Mouse (Mus musculus) embryonic facial prominence, embryonic 12.5 days (tissue): ENCODE results near the gene Mzf1. TPM values are rescaled to one million over a fixed set of nuclear protein-coding genes. Genes with fewer than 3 reads are reported as not detected.
A peak's percentile ranks its signal among the peaks of the same experiment; 100 is the strongest.

Experiments
- ATAC-seq: fragments of 200-750 bp; cut with Nextera tagmentation; 2 replicates; pipeline ENCODE4 v1.8.0; 2017; ENCODE audit not compliant: insufficient number of reproducible peaks, insufficient read depth, low FRiP score, low TSS enrichment
- H3K27ac ChIP-seq: fragments of 300-500 bp; sonication (generic); 2 replicates; pipeline ENCODE4 v1.5.1; 2016; ENCODE audit warnings: mild to moderate bottlenecking
- H3K27me3 ChIP-seq: fragments of 300-500 bp; sonication (generic); 2 replicates; pipeline ENCODE4 v1.6.1; 2016; ENCODE audit warnings: mild to moderate bottlenecking, moderate library complexity
- H3K36me3 ChIP-seq: fragments of 300-500 bp; sonication (generic); 2 replicates; pipeline ENCODE4 v1.6.1; 2016; ENCODE audit warnings: mild to moderate bottlenecking
- H3K4me1 ChIP-seq: fragments of 300-500 bp; sonication (generic); 2 replicates; pipeline ENCODE4 v1.6.1; 2016
- H3K4me2 ChIP-seq: fragments of 300-500 bp; sonication (generic); replicated peaks from 2 replicates; pipeline ENCODE4 v1.6.1; 2016; ENCODE audit warnings: mild to moderate bottlenecking, moderate library complexity
- H3K4me3 ChIP-seq: fragments of 300-500 bp; sonication (generic); 2 replicates; pipeline ENCODE4 v1.5.1; 2016; ENCODE audit warnings: mild to moderate bottlenecking
- H3K9ac ChIP-seq: fragments of 300-500 bp; sonication (generic); 2 replicates; pipeline ENCODE4 v1.6.1; 2016; ENCODE audit warnings: mild to moderate bottlenecking, moderate library complexity
- H3K9me3 ChIP-seq: fragments of 300-500 bp; sonication (generic); 2 replicates; pipeline ENCODE4 v1.6.1; 2016; ENCODE audit warnings: mild to moderate bottlenecking, moderate library complexity
- WGBS: fragments of 180-500 bp; shearing (Covaris S2); methylation state at CpG from one replicate; pipeline ENCODE4 v1.1.7; 2016; 5-methylcytosine and 5-hydroxymethylcytosine counted together
- polyA plus RNA-seq: library from polyadenylated mRNA; unstranded; fragments of >200 nt; fragmentation: Nextera tagmentation; extraction: Ambion mirVana; gene quantifications from 2 replicates; pipeline ENCODE4 v1.2.1, GENCODE M21; 2016

Mzf1 gene
- polyA plus RNA-seq, 1 experiment from 2014 or later = 3.8 TPM

DNA sequence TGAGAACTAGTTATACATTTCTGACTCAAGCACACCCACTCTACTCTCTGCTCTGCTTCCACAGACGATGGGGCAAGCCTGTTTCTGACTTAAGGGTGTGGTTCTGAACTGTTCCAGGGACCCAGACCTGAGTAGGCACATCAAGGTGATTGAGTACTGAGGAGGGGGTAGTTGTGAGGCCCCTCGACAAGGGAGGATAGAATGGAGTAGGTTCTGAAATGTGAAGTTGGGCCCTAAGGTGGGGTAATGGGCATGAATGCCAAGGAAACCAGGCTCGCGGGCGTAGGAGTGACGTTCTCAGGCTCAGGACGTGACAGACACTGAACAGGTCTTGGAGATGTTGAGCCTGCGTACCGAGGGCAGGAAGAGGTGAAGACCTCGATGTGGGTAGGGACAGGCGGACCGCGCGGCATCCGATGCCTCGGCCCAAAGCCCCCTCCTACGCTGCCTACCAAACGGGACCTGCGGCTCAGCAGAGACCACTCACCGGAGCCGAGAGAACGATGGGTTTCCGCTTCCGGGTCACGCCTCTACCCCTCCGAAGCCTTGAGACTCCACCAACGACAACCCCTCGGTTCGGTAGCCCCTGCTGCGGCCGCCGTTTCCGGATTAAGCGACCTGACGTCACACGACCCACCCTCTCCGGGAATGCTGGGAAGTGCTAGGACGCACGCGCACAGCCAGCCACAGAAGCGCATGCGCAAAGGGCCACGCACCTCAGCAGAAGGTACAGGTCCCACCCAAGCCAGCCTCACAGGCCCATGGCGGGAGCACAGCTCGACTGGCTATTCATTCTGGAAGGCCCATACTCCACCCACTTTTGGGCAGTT is 20.2 kb downstream of the Mzf1 start, which contains the start of gene Chmp2a:
Gene Chmp2a (minus strand): TSS at position 660 of the 830 bp plus-strand sequence.
- Histone ChIP-seq H3K27me3 (no peaks in the 10 kb centered on the region), H3K4me3 (peak within 1 kb of the TSS; percentile 45), H3K27ac (peak within 1 kb of the TSS; percentile 85), H3K9ac (peak within 1 kb of the TSS; percentile 58), H3K4me1 (peaks cover 33% of the 10 kb centered on the region), H3K9me3 (no peaks in the 10 kb centered on the region), H3K4me2 (peak within 1 kb of the TSS; percentile 71), H3K36me3 (peaks cover 58% of the 10 kb centered on the region)
- under 1% methylated on average over 45 of the region's 45 CpGs for WGBS
- ATAC-seq = peak; percentile 75

- no peak for ATAC-seq
- Histone ChIP-seq H3K4me2 (peak overlapping the region; percentile 71), H3K9me3 (no peaks in the 10 kb centered on the region), H3K36me3 (peaks cover 66% of the 10 kb centered on the region), H3K9ac (peak overlapping the region; percentile 58), H3K27me3 (no peaks in the 10 kb centered on the region), H3K4me3 (peak overlapping the region; percentile 45), H3K4me1 (peaks cover 28% of the 10 kb centered on the region), H3K27ac (peak overlapping the region; percentile 85)
- WGBS = 53% methylated on average over 13 of the region's 13 CpGs
Observed at GRCm38 (mm10) chr7:13033451-13034147, 21.0 kb downstream of the Mzf1 start.

- no peak for ATAC-seq
- H3K4me3 ChIP-seq = no peak overlapping the region
Observed at GRCm38 (mm10) chr7:13032541-13032940, 22.0 kb downstream of the Mzf1 start.

GRCm38 (mm10) chr7:13031983-13032382 is 22.6 kb downstream of the Mzf1 start:
- no peaks in the 10 kb centered on the region for H3K27me3 ChIP-seq
- H3K9ac ChIP-seq = no peak overlapping the region
- H3K27ac ChIP-seq = no peak overlapping the region
- WGBS = 84% methylated on average over 2 of the region's 2 CpGs
- no peak overlapping the region for H3K4me2 ChIP-seq
- H3K4me3 ChIP-seq = no peak overlapping the region
- peaks cover 82% of the 10 kb centered on the region for H3K36me3 ChIP-seq
- ATAC-seq = no peak
- H3K9me3 ChIP-seq = no peaks in the 10 kb centered on the region
- H3K4me1 ChIP-seq = peaks cover 28% of the 10 kb centered on the region

More at GRCm38 (mm10) chr7:13032541-13032940, 22.0 kb downstream of the Mzf1 start:
- WGBS = 90% methylated on average over 7 of the region's 7 CpGs
- Histone ChIP-seq H3K9me3 (no peaks in the 10 kb centered on the region), H3K4me1 (peaks cover 28% of the 10 kb centered on the region), H3K4me2 (no peak overlapping the region), H3K27me3 (no peaks in the 10 kb centered on the region), H3K36me3 (peaks cover 76% of the 10 kb centered on the region), H3K27ac (no peak overlapping the region), H3K9ac (no peak overlapping the region)

DNA sequence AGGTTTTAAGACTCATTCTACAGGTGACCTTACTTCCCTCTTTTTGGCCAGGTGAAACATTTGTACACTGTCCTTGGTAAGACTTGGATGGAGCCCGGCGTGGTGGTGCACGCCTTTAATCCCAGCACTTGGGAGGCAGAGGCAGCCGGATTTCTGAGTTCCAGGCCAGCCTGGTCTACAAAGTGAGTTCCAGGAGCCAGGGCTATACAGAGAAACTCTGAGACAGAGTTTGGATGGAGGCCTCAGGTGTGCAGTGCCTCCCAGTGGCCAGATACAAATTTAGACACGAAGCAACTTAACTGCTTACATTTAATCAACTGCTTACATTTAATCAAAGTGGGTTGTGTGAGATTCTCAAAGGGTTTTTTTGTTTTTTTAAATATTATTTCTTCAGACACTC is 23.5 kb downstream of the Mzf1 start:
- WGBS = 75% methylated on average over 5 of the region's 5 CpGs
- no peaks in the 10 kb centered on the region for H3K27me3 ChIP-seq
- no peak overlapping the region for H3K4me2 ChIP-seq
- no peak overlapping the region for H3K4me3 ChIP-seq
- H3K27ac ChIP-seq = no peak overlapping the region
- no peak overlapping the region for H3K9ac ChIP-seq
- no peaks in the 10 kb centered on the region for H3K9me3 ChIP-seq
- peaks cover 87% of the 10 kb centered on the region for H3K36me3 ChIP-seq
- peaks cover 29% of the 10 kb centered on the region for H3K4me1 ChIP-seq
- no peak for ATAC-seq

DNA sequence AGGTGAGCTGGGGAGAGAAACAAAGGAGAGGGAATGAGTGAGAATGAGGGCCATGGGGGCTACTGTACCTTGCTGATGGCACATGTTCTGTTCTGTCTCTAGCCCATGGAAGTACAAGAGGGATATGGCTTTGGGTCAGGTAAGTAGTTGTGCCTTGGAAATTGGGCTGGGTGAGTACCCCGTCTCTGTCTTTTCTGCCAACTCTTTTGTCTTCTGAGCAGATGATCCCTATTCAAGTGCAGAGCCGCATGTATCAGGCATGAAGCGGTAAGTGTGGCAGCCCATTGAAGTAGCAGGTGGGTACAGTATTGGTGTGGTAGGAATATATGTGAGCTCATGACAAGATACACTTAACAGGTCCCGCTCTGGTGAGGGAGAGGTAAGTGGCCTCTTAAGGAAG is 25.6 kb downstream of the Mzf1 start:
- Histone ChIP-seq H3K27ac (no peak overlapping the region), H3K4me3 (no peak overlapping the region), H3K9me3 (no peaks in the 10 kb centered on the region), H3K36me3 (peaks cover 81% of the 10 kb centered on the region), H3K27me3 (no peaks in the 10 kb centered on the region), H3K4me2 (no peak overlapping the region), H3K4me1 (peaks cover 24% of the 10 kb centered on the region), H3K9ac (no peak overlapping the region)
- 96% methylated on average over 4 of the region's 4 CpGs for WGBS
- no peak for ATAC-seq

DNA sequence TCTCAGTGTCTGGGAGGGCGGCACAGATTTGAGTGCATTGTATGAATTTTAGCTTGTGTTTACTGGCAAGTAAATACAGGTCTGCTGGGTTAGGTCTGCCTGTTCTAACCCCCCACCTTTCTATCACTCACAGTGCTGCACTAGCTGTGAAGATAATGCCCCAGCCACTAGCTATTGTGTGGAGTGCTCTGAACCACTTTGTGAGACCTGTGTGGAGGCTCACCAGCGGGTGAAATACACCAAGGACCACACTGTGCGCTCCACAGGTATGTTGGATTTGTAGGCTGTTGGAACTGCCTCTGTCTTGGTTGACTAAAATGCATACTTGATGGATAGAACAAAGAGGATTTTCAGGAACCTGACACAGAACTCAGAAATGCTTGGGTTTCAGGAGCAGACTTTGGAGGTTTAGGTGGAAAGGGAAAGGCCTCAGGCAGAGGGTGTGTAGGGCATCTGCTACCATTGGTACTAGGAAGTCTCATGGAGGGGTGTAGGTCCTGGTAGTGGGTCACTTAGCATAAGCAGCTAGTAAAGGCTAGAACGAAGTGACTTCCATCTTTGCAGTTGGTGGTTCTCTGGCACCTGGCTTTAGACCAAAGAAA is 29.0 kb downstream of the Mzf1 start:
- no peak for ATAC-seq
- peaks cover 15% of the 10 kb centered on the region for H3K4me1 ChIP-seq
- no peaks in the 10 kb centered on the region for H3K9me3 ChIP-seq
- peak overlapping the region; percentile 98 for H3K9ac ChIP-seq
- H3K36me3 ChIP-seq = peaks cover 53% of the 10 kb centered on the region
- no peaks in the 10 kb centered on the region for H3K27me3 ChIP-seq
- H3K4me3 ChIP-seq = peak overlapping the region; percentile 93
- WGBS = 27% methylated on average over 4 of the region's 4 CpGs
- peak overlapping the region; percentile 99 for H3K4me2 ChIP-seq
- peak overlapping the region; percentile 100 for H3K27ac ChIP-seq

DNA sequence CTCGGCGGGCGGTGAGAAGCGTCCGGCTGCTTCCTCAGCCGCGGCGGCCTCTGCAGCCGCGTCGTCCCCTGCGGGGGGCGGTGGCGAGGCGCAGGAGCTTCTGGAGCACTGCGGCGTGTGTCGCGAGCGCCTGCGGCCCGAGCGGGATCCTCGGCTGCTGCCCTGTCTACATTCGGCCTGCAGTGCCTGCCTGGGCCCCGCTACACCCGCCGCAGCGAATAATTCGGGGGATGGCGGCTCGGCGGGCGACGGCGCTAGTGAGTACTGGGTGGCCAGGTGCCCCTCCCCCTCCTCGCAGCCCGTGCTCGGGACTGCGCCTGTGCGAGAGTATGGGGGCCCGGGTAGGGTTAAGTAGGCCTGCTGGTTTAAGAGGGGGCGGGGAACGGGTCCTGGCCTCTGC is 29.8 kb downstream of the Mzf1 start:
- peak; percentile 61 for ATAC-seq

GRCm38 (mm10) chr7:13023928-13024731 is 30.4 kb downstream of the Mzf1 start:
- H3K36me3 ChIP-seq = peaks cover 38% of the 10 kb centered on the region
- H3K4me2 ChIP-seq = peak overlapping the region; percentile 99
- no peaks in the 10 kb centered on the region for H3K27me3 ChIP-seq
- peak overlapping the region; percentile 100 for H3K27ac ChIP-seq
- peak; percentile 74 for ATAC-seq
- H3K4me3 ChIP-seq = peak overlapping the region; percentile 93
- under 1% methylated on average over 74 of the region's 95 CpGs for WGBS
- no peaks in the 10 kb centered on the region for H3K9me3 ChIP-seq
- peak overlapping the region; percentile 98 for H3K9ac ChIP-seq
- H3K4me1 ChIP-seq = peaks cover 15% of the 10 kb centered on the region

More for the DNA sequence above, 29.8 kb downstream of the Mzf1 start:
- Histone ChIP-seq H3K27me3 (no peaks in the 10 kb centered on the region), H3K36me3 (peaks cover 45% of the 10 kb centered on the region), H3K4me2 (peak overlapping the region; percentile 99), H3K4me3 (peak overlapping the region; percentile 93), H3K4me1 (peaks cover 15% of the 10 kb centered on the region), H3K9me3 (no peaks in the 10 kb centered on the region), H3K9ac (peak overlapping the region; percentile 98), H3K27ac (peak overlapping the region; percentile 100)
- WGBS = under 1% methylated on average over 28 of the region's 44 CpGs

DNA sequence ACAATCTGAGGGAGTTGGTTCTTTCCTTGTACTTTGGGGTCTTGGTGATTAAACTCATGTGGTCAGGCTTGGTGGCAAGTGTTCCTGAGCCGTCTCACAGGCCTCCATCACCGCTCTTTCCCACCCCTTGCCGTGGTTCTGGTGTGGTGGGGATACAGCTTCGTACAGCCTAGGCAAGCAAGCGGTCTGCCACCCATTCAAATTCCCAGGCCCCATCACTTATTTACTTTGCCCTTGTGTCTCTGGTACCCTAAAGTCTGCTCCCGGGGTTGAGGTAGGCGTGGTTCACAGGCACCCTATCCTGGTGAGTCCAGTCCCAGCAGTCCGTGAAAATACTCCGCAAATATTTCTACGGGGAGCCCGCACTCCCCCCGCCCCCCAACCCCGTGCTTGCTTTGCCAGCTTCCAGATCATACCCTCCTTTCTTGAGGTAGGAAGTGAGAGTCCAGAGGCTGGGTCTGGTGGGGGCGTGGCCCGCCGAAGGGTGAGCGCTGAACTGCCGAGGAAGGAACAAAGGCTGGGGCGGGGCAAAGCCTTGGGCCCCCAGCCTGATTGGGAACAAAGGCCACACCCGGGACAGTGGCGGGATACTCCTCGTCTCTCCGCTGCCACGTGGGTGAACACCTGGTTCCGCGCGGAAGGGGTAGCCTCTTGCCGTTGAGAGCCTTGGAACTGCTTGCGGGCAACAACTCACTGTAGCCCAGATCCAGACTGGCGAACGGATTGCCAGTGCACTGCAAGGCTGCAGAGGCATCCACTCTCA is 31.6 kb downstream of the Mzf1 start:
- Histone ChIP-seq H3K27me3 (no peaks in the 10 kb centered on the region), H3K9me3 (no peaks in the 10 kb centered on the region), H3K27ac (peak overlapping the region; percentile 100), H3K4me1 (peaks cover 15% of the 10 kb centered on the region), H3K36me3 (peaks cover 26% of the 10 kb centered on the region), H3K4me3 (peak overlapping the region; percentile 93), H3K4me2 (peak overlapping the region; percentile 99), H3K9ac (peak overlapping the region; percentile 66)
- 3% methylated on average over 31 of the region's 31 CpGs for WGBS
- peak; percentile 65 for ATAC-seq
